ENCODE assay signal across 8 mouse cellular contexts in the genomic region with DNA sequence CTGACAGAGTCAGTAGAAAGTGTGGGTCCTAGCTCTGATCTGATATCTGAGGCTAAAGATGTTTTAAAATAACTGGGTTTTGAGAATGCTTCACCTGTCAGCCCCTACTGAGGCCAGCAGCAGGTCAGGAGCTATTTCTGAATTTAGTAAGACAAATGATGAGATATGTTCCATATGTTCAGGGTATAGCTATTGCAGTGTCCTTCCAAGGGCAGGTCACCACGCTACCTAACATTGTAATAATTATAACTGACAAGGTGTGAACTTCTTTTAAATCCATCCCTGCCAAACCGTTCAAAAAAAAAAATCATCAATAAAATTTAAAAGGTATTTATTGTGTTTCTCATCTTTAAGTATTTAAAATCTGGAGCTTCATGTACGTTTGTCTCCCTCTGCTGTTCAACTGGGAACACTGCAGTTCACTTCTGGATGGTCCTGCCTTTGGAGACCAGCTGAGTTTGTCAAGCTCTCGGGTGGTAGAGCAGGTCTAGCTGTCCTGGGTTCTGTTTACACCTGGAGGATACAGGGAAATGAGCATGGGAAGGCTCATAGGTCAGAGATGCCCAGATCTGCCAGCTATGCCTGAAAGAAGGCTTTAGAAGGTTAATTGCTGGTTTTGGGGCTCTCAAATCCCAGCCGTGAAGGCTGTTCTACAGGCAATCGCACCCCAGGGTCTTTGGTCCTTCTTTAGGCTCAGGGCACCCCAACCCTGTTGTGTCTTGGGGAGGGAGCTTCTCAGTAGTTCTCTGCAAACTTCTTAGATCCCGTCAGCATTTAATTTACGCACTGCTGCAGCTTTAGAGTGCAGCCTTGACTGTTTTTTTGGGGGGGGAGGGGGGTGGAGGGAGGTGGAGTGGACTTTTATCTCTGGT. TPM values are rescaled to one million over a fixed set of nuclear protein-coding genes. Genes with fewer than 3 reads are reported as not detected.
DNase-seq lines count a peak whose midpoint lies in the region; ATAC-seq and TF ChIP-seq lines count a peak whose summit lies in the region.

No protein-coding gene starts in this region.

- H3ac ChIP-seq in C2C12 (ENCODE audit: control insufficient read depth, insufficient read length, low read depth) = no peak overlapping the region

- 33% methylated on average over 8 of the region's 8 CpGs for WGBS in kidney, embryonic 16.5 days
- 35% methylated on average over 8 of the region's 8 CpGs for WGBS in liver, postnatal 0 days (ENCODE audit: insufficient replicate concordance)

- TF ChIP-seq EP300 in liver, postnatal 0 days (IDR thresholded peaks at IDR 0.05; ENCODE audit: low read depth) = no peak

- no peak overlapping the region for H3K9ac ChIP-seq in kidney, embryonic 16.5 days (replicated peaks; ENCODE audit: low read length)
- no peak overlapping the region for H3K9ac ChIP-seq in liver, postnatal 0 days (replicated peaks)

- H3K27ac ChIP-seq in kidney, embryonic 16.5 days (ENCODE audit: low read length) = no peak overlapping the region
- no peak overlapping the region for H3K27ac ChIP-seq in liver, postnatal 0 days (ENCODE audit: low read depth)

- H3K4me3 ChIP-seq in C2C12 (ENCODE audit: insufficient read depth, poor library complexity, severe bottlenecking) = no peak overlapping the region
- H3K4me3 ChIP-seq in kidney, embryonic 16.5 days (ENCODE audit: low read length) = no peak overlapping the region
- no peak overlapping the region for H3K4me3 ChIP-seq in liver, postnatal 0 days (ENCODE audit: low read depth, low read length)

- H3K4me2 ChIP-seq in kidney, embryonic 16.5 days (replicated peaks; ENCODE audit: low read depth, low read length) = no peak overlapping the region
- H3K4me2 ChIP-seq in liver, postnatal 0 days (ENCODE audit: low read depth, low read length) = no peak overlapping the region

- no peaks in the 10 kb centered on the region for H3K79me3 ChIP-seq in C2C12 (ENCODE audit: low read depth)

- no peaks in the 10 kb centered on the region for H3K27me3 ChIP-seq in C2C12 (ENCODE audit: control insufficient read depth, insufficient read depth, insufficient read length)
- peaks cover 2% of the 10 kb centered on the region; the same call in 1 of the 2 replicates for H3K27me3 ChIP-seq in kidney, embryonic 16.5 days (ENCODE audit: insufficient read depth, low read length)
- H3K27me3 ChIP-seq in liver, postnatal 0 days (ENCODE audit: insufficient read depth, low read length) = no peaks in the 10 kb centered on the region

- H3K36me3 ChIP-seq in C2C12 (ENCODE audit: control insufficient read depth, insufficient read depth) = no peaks in the 10 kb centered on the region
- no peaks in the 10 kb centered on the region for H3K36me3 ChIP-seq in kidney, embryonic 16.5 days (ENCODE audit: insufficient read depth, low read length)
- H3K36me3 ChIP-seq in liver, postnatal 0 days (replicated peaks; ENCODE audit: insufficient read depth, low read length) = no peaks in the 10 kb centered on the region

- peak; percentile 43 for TF ChIP-seq CTCF in C2C12 (IDR thresholded peaks at IDR 0.05; ENCODE audit: control insufficient read depth, insufficient read depth, insufficient read length)
- TF ChIP-seq CTCF in liver, postnatal 0 days (IDR thresholded peaks at IDR 0.05; ENCODE audit: low read depth) = peak; percentile 84

- H3K9me3 ChIP-seq in kidney, embryonic 16.5 days (ENCODE audit: low read length) = no peaks in the 10 kb centered on the region
- H3K9me3 ChIP-seq in liver, postnatal 0 days (ENCODE audit: low read length) = no peaks in the 10 kb centered on the region

- no peaks in the 10 kb centered on the region for H3K4me1 ChIP-seq in kidney, embryonic 16.5 days (ENCODE audit: insufficient read depth, low read length)
- no peaks in the 10 kb centered on the region for H3K4me1 ChIP-seq in liver, postnatal 0 days (ENCODE audit: insufficient read depth)

- DNase-seq in MN1 (ENCODE audit: low spot score) = peak; percentile 63
- peak; percentile 44 for DNase-seq in cerebellum, adult 8-10 months
- DNase-seq in liver, postnatal 0 days = peak; percentile 45
- peak; percentile 50 for DNase-seq in thymus, postnatal 4 days

- H3K79me2 ChIP-seq in C2C12 (ENCODE audit: control insufficient read depth, insufficient read depth) = no peaks in the 10 kb centered on the region

- ATAC-seq in frontal cortex, adult (ENCODE audit: low TSS enrichment) = peak; percentile 77
- peak; percentile 57; the same call in 1 of the 2 replicates for ATAC-seq in kidney, embryonic 16.5 days (ENCODE audit: low FRiP score, low TSS enrichment)
- ATAC-seq in liver, postnatal 0 days = no peak
- ATAC-seq in neutrophil, adult 5-6 weeks (ENCODE audit: extremely low read depth, insufficient number of reproducible peaks, low FRiP score, poor library complexity, severe bottlenecking) = peak; percentile 86

TF ChIP-seq in C2C12, 6 proteins besides CTCF, POLR2A, EP300 and RAD21:
- no peak for TF ChIP-seq FOSL1 (IDR thresholded peaks at IDR 0.05; ENCODE audit: insufficient read depth, low read length, poor library complexity, severe bottlenecking)
- TF ChIP-seq CEBPB (IDR thresholded peaks at IDR 0.05; ENCODE audit: low read depth) = no peak
- no peak for TF ChIP-seq MYOG (IDR thresholded peaks at IDR 0.05; ENCODE audit: control insufficient read depth, extremely low read depth, insufficient read length)
- TF ChIP-seq USF1 (IDR thresholded peaks at IDR 0.05; ENCODE audit: low read depth) = no peak
- TF ChIP-seq MYOD1 (IDR thresholded peaks at IDR 0.05; ENCODE audit: control insufficient read depth, insufficient read length, low read depth) = no peak
- TF ChIP-seq MAX (IDR thresholded peaks at IDR 0.05) = no peak
TF ChIP-seq in C2C12: peak in this region for 0.

RNA-seq across cellular contexts. Expression of a gene that starts 47.7 kb away (rescaled TPM):
- polyA plus RNA-seq in C2C12 (2012; fragmentation: generic; extraction: Trizol) = 3.8 TPM
- 33.3 and 39.2 TPM in 2 replicates for polyA plus RNA-seq in kidney, embryonic 16.5 days (2015; fragmentation: Nextera tagmentation; extraction: Ambion mirVana)
- 40.0 and 40.7 TPM in 2 replicates for polyA plus RNA-seq in liver, postnatal 0 days (2015; fragmentation: Nextera tagmentation; extraction: Ambion mirVana)
- 57.8 and 62.9 TPM in 2 replicates for total RNA-seq in neutrophil, adult 5-6 weeks (2017)

RNA-seq across cellular contexts. Expression of a gene that starts 57.2 kb away (rescaled TPM):
- polyA plus RNA-seq in C2C12 (2012; fragmentation: generic; extraction: Trizol) = 3.9 TPM
- 5.3 and 8.5 TPM in 2 replicates for polyA plus RNA-seq in kidney, embryonic 16.5 days (2015; fragmentation: Nextera tagmentation; extraction: Ambion mirVana)
- polyA plus RNA-seq in liver, postnatal 0 days (2015; fragmentation: Nextera tagmentation; extraction: Ambion mirVana) = 7.9 TPM in 2 replicates
- not detected in 2 replicates for total RNA-seq in neutrophil, adult 5-6 weeks (2017)
